Mouse (Mus musculus) embryonic facial prominence, embryonic 14.5 days (tissue): ENCODE measurements around the gene Map2k5. TPM values are rescaled to one million over a fixed set of nuclear protein-coding genes. Genes with fewer than 3 reads are reported as not detected.

Experiments
- ATAC-seq: fragments of 200-750 bp; cut with Nextera tagmentation; 2 replicates; pipeline ENCODE4 v1.8.0; 2017; ENCODE audit warnings: low read depth, moderate number of reproducible peaks, moderate TSS enrichment
- DNase-seq: peaks from one replicate; pipeline ENCODE4 v3.0.0-alpha.2; 2015; ENCODE audit warnings: low spot score
- H3K27ac ChIP-seq: fragments of 300-500 bp; sonication (generic); replicated peaks from 2 replicates; pipeline ENCODE4 v1.5.1; 2014; ENCODE audit warnings: low read depth, mild to moderate bottlenecking, low read length, moderate library complexity
- H3K27me3 ChIP-seq: fragments of 300-500 bp; sonication (generic); replicated peaks from 2 replicates; pipeline ENCODE4 v1.6.1; 2014; ENCODE audit warnings: low read length; ENCODE audit not compliant: control insufficient read depth, insufficient read depth
- H3K36me3 ChIP-seq: fragments of 300-500 bp; sonication (generic); 2 replicates; pipeline ENCODE4 v1.6.1; 2014; ENCODE audit warnings: low read length, mixed read lengths; ENCODE audit not compliant: control insufficient read depth, insufficient read depth
- H3K4me1 ChIP-seq: fragments of 300-500 bp; sonication (generic); 2 replicates; pipeline ENCODE4 v1.6.1; 2014; ENCODE audit warnings: antibody characterized with exemption, low read length; ENCODE audit not compliant: control insufficient read depth, insufficient read depth
- H3K4me2 ChIP-seq: fragments of 300-500 bp; sonication (generic); 2 replicates; pipeline ENCODE4 v1.6.1; 2014; ENCODE audit warnings: low read depth, mild to moderate bottlenecking, low read length, moderate library complexity, mixed read lengths
- H3K4me3 ChIP-seq: fragments of 300-500 bp; sonication (generic); 2 replicates; pipeline ENCODE4 v1.5.1; 2014; ENCODE audit warnings: low read depth, mild to moderate bottlenecking, low read length
- H3K9ac ChIP-seq: fragments of 300-500 bp; sonication (generic); 2 replicates; pipeline ENCODE4 v1.6.1; 2014; ENCODE audit warnings: low read depth, mild to moderate bottlenecking, low read length, moderate library complexity, mixed read lengths
- H3K9me3 ChIP-seq: fragments of 300-500 bp; sonication (generic); 2 replicates; pipeline ENCODE4 v1.6.1; 2016; ENCODE audit warnings: low read length; ENCODE audit not compliant: control insufficient read depth
- WGBS: fragments of 180-500 bp; shearing (Covaris S2); extraction: QIAGEN DNeasy Blood & Tissue Kit; methylation state at CpG from one replicate; pipeline ENCODE4 v1.1.7; 2014; 5-methylcytosine and 5-hydroxymethylcytosine counted together
- polyA plus RNA-seq: library from polyadenylated mRNA; unstranded; fragments of >200 nt; fragmentation: Nextera tagmentation; extraction: Ambion mirVana; gene quantifications from 2 replicates; pipeline ENCODE4 v1.2.1, GENCODE M21; 2014

The Map2k5 gene
- polyA plus RNA-seq, 1 experiment from 2014 or later: 31.3 TPM

GRCm38 (mm10) chr9:63201376-63202323, 176.1 kb downstream of the Map2k5 start:
- H3K9ac ChIP-seq: no peak overlapping the region

DNA sequence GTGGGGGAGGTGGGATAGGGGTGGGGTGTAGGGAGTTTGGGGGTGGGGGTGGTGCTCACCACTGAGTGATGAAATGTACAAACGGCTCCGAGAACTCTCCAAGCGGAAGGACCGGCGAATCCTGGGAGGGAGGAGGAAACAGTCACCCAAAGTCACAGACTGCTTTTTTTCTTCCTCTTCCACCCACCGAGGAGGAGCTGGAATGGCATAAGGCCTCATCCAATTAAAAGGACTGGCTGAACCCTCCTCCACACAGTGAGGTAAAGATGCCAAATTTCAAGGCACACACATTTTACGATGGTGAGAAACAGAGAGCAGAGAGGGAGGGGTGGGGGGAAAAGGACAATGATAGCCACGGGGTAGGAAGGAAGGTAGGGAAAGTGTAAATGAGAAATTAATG, 180.4 kb downstream of the Map2k5 start:
- H3K27me3 ChIP-seq: no peaks in the 10 kb centered on the region
- 0 out of 2 replicates have a peak, but pooled peaks cover 5% of the 10 kb centered on the region for H3K36me3 ChIP-seq
- 15% methylated on average over 8 of the region's 8 CpGs for WGBS
- no peak overlapping the region for H3K4me2 ChIP-seq
- 0 out of 2 replicates have a peak, but pooled peaks cover 5% of the 10 kb centered on the region for H3K9me3 ChIP-seq
- ATAC-seq: no peak
- no peak overlapping the region for H3K4me3 ChIP-seq
- DNase-seq: no peak
- H3K27ac ChIP-seq: no peak overlapping the region
- no peak overlapping the region for H3K9ac ChIP-seq
- peaks cover 11% of the 10 kb centered on the region for H3K4me1 ChIP-seq

More at GRCm38 (mm10) chr9:63201376-63202323, 176.1 kb downstream of the Map2k5 start:
- Histone ChIP-seq H3K4me3 (no peak overlapping the region), H3K27ac (no peak overlapping the region), H3K4me1 (no peaks in the 10 kb centered on the region), H3K36me3 (0 out of 2 replicates have a peak, but pooled peaks cover 4% of the 10 kb centered on the region), H3K27me3 (no peaks in the 10 kb centered on the region), H3K9me3 (0 out of 2 replicates have a peak, but pooled peaks cover 5% of the 10 kb centered on the region), H3K4me2 (no peak overlapping the region)
- ATAC-seq (no peak), DNase-seq (no peak)
- 94% methylated on average over 15 of the region's 15 CpGs for WGBS

- Histone ChIP-seq H3K36me3 (0 out of 2 replicates have a peak, but pooled peaks cover 5% of the 10 kb centered on the region), H3K4me3 (no peak overlapping the region), H3K27ac (no peak overlapping the region), H3K27me3 (no peaks in the 10 kb centered on the region), H3K4me2 (no peak overlapping the region), H3K9ac (no peak overlapping the region), H3K4me1 (peaks cover 11% of the 10 kb centered on the region), H3K9me3 (no peaks in the 10 kb centered on the region)
- DNase-seq (no peak), ATAC-seq (no peak)
- WGBS: 47% methylated on average over 8 of the region's 8 CpGs
Observed at GRCm38 (mm10) chr9:63196114-63196682, 181.5 kb downstream of the Map2k5 start.

DNA sequence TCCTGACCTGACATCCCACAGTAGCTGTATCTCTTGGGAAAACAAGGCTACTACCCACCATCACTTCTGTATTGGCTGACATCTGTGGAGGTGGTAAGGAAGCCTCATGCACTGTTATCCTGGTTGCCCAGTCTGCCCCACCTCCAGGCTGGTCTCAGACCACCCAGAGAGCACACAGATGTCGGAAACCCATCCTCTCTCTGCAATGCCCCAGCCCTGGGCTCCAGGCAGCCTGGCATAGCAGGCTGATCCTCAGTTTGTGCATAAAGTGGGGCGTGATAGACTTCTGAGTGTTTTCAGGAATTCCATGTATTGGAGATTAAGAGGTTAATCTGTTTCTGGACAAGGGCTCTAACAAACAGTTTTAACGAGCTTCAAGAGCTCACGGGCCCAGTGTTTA, 182.2 kb downstream of the Map2k5 start:
- H3K9ac ChIP-seq: no peak overlapping the region
- ATAC-seq (no peak), DNase-seq (no peak)
- H3K4me3 ChIP-seq: no peak overlapping the region
- no peak overlapping the region for H3K27ac ChIP-seq
- H3K9me3 ChIP-seq: no peaks in the 10 kb centered on the region
- H3K4me1 ChIP-seq: peaks cover 11% of the 10 kb centered on the region
- no peak overlapping the region for H3K4me2 ChIP-seq
- 0 out of 2 replicates have a peak, but pooled peaks cover 5% of the 10 kb centered on the region for H3K36me3 ChIP-seq
- H3K27me3 ChIP-seq: no peaks in the 10 kb centered on the region
- WGBS: 58% methylated on average over 4 of the region's 4 CpGs

GRCm38 (mm10) chr9:63194791-63195190, 182.9 kb downstream of the Map2k5 start:
- no peaks in the 10 kb centered on the region for H3K27me3 ChIP-seq
- no peak overlapping the region for H3K4me2 ChIP-seq
- WGBS: 69% methylated on average over 9 of the region's 9 CpGs
- H3K4me1 ChIP-seq: peaks cover 11% of the 10 kb centered on the region
- H3K36me3 ChIP-seq: 0 out of 2 replicates have a peak, but pooled peaks cover 5% of the 10 kb centered on the region
- no peak overlapping the region for H3K9ac ChIP-seq
- no peak overlapping the region for H3K4me3 ChIP-seq
- ATAC-seq (no peak), DNase-seq (peak; percentile 50)
- H3K9me3 ChIP-seq: no peaks in the 10 kb centered on the region
- H3K27ac ChIP-seq: no peak overlapping the region

DNA sequence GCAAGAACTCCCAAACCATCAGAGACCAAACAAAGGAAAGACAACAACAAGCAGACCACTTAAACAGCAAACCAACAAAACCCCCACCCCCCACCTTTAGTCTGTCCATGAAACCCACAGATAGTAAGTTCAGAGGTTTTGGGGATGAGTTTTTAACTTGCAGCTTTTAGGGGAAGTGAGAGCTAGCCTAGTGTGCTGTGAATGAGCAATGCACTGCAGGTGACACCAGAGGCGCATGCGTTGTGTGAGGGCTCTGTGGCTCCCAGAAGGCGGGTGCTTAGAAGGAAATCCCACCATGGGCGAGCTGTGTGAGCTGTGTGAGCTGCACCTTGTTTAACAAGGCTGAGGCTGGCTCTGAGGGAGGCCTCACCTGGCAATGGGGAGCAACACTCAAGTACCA, 184.9 kb downstream of the Map2k5 start:
- Histone ChIP-seq H3K27me3 (no peaks in the 10 kb centered on the region), H3K27ac (no peak overlapping the region), H3K9ac (no peak overlapping the region), H3K36me3 (0 out of 2 replicates have a peak, but pooled peaks cover 13% of the 10 kb centered on the region), H3K4me2 (no peak overlapping the region), H3K4me3 (no peak overlapping the region), H3K9me3 (no peaks in the 10 kb centered on the region), H3K4me1 (peaks cover 11% of the 10 kb centered on the region)
- ATAC-seq: no peak
- DNase-seq: no peak
- WGBS: 74% methylated on average over 4 of the region's 4 CpGs

- Histone ChIP-seq H3K9ac (no peak overlapping the region), H3K4me1 (peaks cover 10% of the 10 kb centered on the region; the same call in 1 of the 2 replicates), H3K9me3 (no peaks in the 10 kb centered on the region), H3K36me3 (peaks cover 13% of the 10 kb centered on the region; the same call in 1 of the 2 replicates), H3K27ac (no peak overlapping the region; the same call in 1 of the 2 replicates), H3K27me3 (no peaks in the 10 kb centered on the region), H3K4me2 (no peak overlapping the region), H3K4me3 (no peak overlapping the region)
- 30% methylated on average over 7 of the region's 7 CpGs for WGBS
- DNase-seq: no peak
- no peak for ATAC-seq
Observed at GRCm38 (mm10) chr9:63187310-63187709, 190.4 kb downstream of the Map2k5 start.

DNA sequence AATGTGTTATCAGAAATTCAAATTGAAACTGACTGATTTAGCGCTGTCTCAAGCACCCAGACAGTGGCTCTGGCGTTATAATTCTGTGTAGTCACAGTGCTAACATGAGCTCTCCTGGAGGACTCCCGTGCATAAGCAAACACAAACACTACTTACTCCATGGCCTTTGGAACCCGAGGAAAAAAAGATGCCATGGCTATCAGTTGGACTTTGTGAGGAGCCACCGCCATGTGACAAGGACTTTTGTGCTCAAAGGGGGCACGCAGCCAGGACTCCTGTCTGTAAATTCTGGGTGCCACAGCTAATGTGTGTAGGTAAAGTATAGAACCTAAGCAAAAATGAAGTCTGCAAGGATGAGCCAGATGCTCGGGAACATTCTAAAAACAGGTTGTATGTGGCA, 192.5 kb downstream of the Map2k5 start:
- Histone ChIP-seq H3K27me3 (no peaks in the 10 kb centered on the region), H3K36me3 (peaks cover 16% of the 10 kb centered on the region; the same call in 1 of the 2 replicates), H3K4me3 (no peak overlapping the region), H3K27ac (no peak overlapping the region), H3K4me2 (no peak overlapping the region), H3K9ac (no peak overlapping the region), H3K4me1 (peaks cover 13% of the 10 kb centered on the region; the same call in 1 of the 2 replicates), H3K9me3 (no peaks in the 10 kb centered on the region)
- no peak for ATAC-seq
- DNase-seq: no peak
- 83% methylated on average over 7 of the region's 7 CpGs for WGBS
